Mouse (Mus musculus): ENCODE measurements at regions not wholly inside any gene's neighbourhood (a gene's known extent, or its start where the extent isn't known, plus 50 kb on each side); places are given as distances from the start of the nearest gene placed in this dataset.
A peak's percentile ranks its signal among the peaks of the same experiment; 100 is the strongest.

- no peak for DNase-seq (ENCODE audit: low read depth, low spot score)
Measured at GRCm38 (mm10) chr16:71342777-71343176, 965.3 kb upstream of the Robo1 start.

GRCm38 (mm10) chr16:71344589-71344988, 963.5 kb upstream of the Robo1 start:
- no peak for DNase-seq (ENCODE audit: low read depth, low spot score)

DNA sequence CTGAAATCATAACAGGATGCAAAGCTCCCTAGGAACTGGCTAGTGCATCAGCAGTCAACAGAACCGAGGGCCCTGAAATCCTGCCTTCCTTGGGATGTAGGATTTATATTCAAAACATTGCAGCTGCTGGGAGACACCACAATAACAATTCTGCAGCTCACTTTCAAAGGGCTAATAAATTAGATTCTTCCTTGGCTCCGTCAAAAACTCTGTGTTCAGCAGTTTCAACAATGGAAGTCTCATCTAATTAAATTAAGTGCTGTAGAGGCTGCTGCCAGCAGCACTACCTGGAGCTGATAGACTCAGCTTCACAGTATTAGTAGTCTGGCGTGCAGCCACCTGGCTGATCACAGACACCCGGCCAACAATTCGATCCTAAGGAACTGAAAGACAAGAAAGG, 916.2 kb upstream of the Robo1 start:
- DNase-seq (ENCODE audit: low read depth, low spot score): no peak

- peak; percentile 71 for DNase-seq (ENCODE audit: low read depth, low spot score)
Measured at GRCm38 (mm10) chr16:71434791-71435190, 873.3 kb upstream of the Robo1 start.

Measured in ES-CJ7 (cell line).